Mouse (Mus musculus): ENCODE measurements around the gene Mmp27. TPM values are rescaled to one million over a fixed set of nuclear protein-coding genes. Genes with fewer than 3 reads are reported as not detected.

Mmp27 gene
- total RNA-seq, 2 experiments from 2014 or later: not detected

DNA sequence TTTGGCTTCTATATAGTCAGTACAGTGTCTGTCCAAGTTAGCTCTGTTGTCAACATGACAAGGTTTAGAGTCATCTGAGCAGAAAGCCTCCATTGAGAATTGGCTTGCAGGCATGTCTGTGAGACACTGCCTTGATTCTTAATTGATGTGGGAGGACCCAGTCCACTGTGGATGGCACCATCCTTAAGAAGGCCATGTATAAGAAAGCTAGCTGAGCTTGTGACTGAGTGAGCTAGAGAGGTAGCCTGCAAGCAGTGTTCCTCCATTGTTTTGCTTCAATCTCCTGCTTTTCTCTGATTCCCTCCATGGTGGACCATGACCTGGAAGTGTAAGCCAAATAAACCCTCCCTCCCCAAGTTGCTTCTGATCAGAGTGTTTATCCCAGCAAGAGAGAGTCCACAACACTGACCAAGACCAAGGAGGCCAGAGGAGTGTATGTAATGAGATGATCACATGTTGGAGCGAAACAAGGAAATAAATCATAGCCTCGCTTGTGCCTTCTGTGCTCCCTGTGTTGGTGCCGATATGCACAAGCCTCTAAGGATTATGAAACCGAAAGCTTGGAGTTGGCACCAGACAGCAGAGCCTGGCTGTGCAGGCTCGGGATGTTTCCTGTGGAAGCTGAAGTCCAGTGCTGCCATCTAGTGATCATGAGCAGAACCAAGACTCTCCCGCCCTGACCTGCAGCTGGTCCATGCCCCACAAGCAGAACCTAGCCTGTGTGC, 23.8 kb downstream of the Mmp27 start:
- DNase-seq (ENCODE audit: low spot score in 2 of 2): peak; percentile 63 to 79
- intact Hi-C loops (cut with DNase I): loop anchor here (2.0 to 5.0 kb wide), 2 partner anchors 303 to 378 kb away; no protein-coding TSS in a partner anchor

DNA sequence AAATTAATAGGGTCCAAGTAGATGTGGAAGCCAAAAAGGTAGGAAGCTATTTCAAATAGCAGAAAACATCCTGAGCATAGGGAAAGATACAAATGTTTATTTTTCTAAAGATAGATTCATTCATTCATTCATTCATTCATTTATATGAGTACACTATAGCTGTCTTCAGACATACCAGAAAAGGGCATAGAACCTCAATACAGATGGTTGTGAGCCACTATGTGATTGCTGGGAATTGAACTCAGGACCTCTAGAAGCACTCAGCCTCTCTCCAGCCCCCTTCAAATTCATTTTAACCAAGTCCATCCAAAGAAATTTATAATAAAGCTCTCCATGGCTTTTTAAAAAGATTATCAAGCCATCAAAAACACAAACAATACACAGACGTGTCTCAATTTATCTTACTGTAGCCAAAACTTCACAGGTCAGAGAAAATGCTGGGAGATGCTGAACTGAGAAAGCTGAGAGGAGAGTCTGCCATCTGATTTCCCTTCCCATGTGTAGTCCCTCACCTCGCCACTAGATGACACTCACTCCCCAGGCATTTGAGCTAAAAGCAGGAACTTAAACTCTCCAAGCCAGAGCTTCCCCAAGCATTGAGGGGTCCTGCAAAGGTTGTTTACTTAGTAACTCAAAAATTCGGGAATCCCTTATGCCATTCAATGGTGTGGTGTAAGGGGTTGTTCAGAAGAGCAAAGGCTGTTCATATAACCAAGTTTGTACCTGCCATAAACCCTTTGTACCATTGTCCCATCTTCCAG, 32.0 kb downstream of the Mmp27 start:
- intact Hi-C loops (cut with DNase I): loop anchor here (5.0 to 10.0 kb wide), 2 partner anchors 112 to 294 kb away; no protein-coding TSS in a partner anchor
- DNase-seq (ENCODE audit: low spot score in 2 of 2): peak; percentile 64 to 68

DNA sequence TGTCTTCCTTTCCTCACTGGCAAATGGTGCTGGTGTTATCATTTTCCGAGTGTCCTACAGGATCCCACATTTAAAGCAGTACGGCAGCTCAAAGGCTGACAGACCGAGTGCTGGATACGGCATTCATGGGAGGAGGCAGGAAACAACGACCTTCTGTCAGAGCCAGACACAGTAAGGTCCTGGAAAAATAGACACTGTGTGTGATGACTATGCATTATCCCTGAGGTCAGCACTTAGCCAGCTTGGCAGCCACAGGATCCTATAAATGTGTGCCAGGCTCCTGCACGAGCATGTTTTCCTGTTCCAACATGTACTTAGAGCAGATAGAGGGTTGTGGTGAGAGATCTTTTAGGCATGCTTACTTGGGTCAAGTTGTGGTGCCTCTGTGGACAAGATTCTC, 32.8 kb downstream of the Mmp27 start:
- intact Hi-C loops (cut with DNase I): loop anchor here (5.0 to 10.0 kb wide), 2 partner anchors 111 to 293 kb away; no protein-coding TSS in a partner anchor
- DNase-seq (ENCODE audit: low spot score in 2 of 2): no peak

DNA sequence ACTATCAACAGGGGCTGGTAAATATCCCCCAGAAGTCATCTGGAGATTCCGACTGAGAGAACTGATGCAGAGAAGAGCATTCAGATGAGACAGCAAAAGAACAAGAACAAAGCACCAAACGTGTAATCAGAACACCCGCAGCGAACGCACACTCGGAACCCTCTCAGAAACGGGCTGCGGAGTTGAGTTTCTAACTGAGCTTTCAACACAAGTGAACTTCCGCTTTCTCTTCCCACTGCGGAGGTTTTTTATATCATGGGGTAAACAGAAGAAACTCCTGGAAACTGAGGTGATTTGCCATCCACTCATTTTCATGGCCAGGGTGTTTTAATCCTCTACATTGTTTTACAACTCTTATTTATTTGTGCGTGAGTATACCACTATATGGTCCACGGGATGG, 34.4 kb downstream of the Mmp27 start:
- DNase-seq (ENCODE audit: low spot score in 2 of 2): no peak
- intact Hi-C loops (cut with DNase I): loop anchor here (10.0 kb wide), 1 partner anchor 109 kb away; no protein-coding TSS in a partner anchor

DNA sequence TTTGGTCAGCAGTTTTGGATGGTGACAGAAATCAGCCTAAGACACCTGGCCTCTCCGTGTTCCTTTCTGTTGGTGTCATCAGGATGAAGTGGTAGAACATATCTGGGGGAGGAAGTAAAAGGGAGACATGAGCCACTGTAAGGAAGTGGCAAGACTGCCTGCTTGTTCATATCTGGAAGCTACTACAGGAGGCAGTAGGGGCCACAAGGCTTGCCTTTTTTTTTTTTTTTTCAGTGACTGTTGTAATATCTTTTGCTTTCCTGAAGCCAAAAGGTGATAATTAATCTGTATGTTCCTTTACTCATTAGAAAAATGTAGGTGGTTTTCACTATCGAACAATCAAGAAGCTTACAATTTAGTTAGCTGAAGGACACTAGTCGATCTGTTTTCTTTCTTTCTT, 51.4 kb downstream of the Mmp27 start:
- no peak for DNase-seq (ENCODE audit: low spot score in 2 of 2)
- intact Hi-C loops (cut with DNase I): no loop called here

DNA sequence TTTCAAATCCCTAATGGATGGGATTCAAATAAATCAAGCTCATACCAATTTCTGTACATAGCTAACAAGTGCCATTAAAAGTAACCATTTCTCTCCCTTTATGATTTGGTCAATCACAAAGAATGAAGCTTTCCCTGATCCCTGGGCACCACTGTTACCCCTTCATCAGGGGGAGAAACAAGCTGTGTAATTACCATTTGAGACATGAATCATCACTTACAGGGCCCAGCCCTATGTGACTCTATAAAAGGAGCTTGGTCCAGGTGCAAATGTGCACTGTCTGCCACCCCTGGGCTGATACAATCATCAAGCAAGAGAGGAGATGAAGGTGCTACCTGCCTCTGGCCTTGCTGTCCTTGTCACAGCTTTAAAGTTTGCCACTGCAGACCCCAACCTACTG, 56.7 kb downstream of the Mmp27 start, which contains the start of gene Mmp20:
TSS of gene Mmp20 (plus strand) at position 301 of the 400 bp plus-strand sequence.
- DNase-seq (ENCODE audit: low spot score in 2 of 2): no peak
- intact Hi-C loops (cut with DNase I): no loop called here

Other genes starting within 250 kb of the Mmp27 start
- gene Mmp12, start 227.0 kb upstream of the Mmp27 start, total RNA-seq (2021): not detected
- not detected for gene Mmp1b, start 183.3 kb upstream of the Mmp27 start, total RNA-seq (2021)
- gene Mmp3, start 125.6 kb upstream of the Mmp27 start, total RNA-seq (2021): not detected
- not detected for gene Mmp10, start 69.0 kb upstream of the Mmp27 start, total RNA-seq (2021)
- not detected for gene Mmp8, start 12.9 kb upstream of the Mmp27 start, total RNA-seq (2021)
- not detected for gene Mmp20, start 56.8 kb downstream of the Mmp27 start, total RNA-seq (2021)
- not detected for gene Mmp7, start 120.7 kb downstream of the Mmp27 start, total RNA-seq (2021)
- gene Tmem123, start 192.6 kb downstream of the Mmp27 start, total RNA-seq (2021): 10 to 100 TPM; 11.1 to 11.2 TPM

Data from left cerebral cortex, postnatal 36 days (tissue).